Mouse (Mus musculus) ovary, postnatal 36 days (tissue): ENCODE results near the gene Clip3.

ENCODE experiments used
- DNase-seq: peaks from one replicate; pipeline ENCODE4 v3.0.0; 2022; ENCODE audit warnings: low spot score, mixed read lengths

The Clip3 gene

DNA sequence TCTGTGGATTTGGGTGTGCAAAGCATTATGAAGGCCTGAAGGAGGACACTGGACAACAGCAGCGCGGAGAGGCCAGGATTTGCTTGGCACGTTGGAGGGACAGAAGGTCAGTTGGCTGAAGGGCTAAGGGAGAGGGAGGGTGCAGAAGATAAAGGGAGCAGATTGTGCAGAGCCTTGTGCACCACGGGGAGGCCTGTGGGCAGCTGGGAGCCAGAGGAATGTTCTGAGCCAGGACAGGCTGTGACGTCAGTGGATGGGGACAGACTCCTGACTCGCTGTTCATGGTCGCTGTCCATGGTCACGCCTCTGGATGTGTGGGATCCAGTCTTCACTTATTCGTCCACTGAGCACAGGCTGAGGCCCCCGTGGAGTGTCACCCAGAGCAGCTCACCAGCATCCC lies 3.6 kb downstream of the Clip3 start:
- peak; percentile 55 for DNase-seq

DNA sequence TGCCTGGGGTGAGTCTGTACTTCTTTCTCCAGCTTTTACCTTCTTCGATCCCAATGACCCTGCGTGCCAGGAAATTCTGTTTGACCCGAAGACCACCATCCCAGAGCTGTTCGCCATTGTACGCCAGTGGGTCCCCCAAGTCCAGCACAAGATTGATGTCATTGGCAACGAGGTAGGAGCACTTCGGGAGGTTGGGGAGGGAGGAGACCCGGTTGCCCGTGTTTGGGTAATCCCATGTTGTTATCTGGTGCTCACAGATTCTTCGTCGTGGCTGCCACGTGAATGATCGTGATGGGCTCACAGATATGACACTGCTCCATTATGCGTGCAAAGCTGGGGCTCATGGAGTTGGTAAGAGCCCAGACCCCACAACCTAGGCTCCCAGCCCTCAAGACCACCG lies 5.3 kb downstream of the Clip3 start:
- DNase-seq: no peak

DNA sequence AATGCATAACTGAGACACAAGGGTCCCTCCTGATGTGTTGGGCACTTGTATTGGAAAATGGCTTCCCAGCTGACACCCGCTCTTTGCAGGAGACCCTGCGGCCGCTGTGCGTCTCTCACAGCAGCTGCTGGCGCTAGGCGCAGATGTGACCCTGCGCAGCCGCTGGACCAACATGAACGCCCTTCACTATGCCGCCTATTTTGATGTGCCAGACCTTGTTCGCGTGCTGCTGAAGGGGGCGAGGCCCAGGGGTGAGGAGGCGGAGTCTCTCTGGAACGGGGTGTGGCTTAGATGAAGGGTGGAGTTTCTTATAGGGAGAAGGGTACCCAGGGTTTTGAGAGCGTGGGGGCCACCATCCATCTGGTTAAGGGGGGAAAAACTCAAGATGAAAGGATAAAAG lies 5.7 kb downstream of the Clip3 start:
- no peak for DNase-seq

DNA sequence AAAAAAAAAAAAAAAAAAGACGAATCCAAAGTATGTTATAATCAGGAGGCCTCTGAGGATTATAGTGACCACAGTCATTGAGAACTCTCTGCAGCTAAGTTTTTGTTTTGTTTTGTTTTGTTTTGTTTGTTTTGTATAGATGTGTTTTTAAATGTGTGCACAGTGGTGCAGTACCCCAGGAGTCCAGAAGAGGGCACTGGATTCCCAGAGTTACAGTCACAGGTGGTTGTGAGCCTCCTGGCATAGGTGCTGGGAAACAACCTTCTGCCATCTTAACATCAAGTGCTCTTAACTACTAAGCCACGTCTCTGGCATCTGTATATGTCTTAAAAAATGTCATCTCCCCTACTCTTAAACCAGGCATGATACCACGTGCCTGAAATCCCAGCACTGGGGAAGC lies 9.4 kb downstream of the Clip3 start:
- no peak for DNase-seq

DNA sequence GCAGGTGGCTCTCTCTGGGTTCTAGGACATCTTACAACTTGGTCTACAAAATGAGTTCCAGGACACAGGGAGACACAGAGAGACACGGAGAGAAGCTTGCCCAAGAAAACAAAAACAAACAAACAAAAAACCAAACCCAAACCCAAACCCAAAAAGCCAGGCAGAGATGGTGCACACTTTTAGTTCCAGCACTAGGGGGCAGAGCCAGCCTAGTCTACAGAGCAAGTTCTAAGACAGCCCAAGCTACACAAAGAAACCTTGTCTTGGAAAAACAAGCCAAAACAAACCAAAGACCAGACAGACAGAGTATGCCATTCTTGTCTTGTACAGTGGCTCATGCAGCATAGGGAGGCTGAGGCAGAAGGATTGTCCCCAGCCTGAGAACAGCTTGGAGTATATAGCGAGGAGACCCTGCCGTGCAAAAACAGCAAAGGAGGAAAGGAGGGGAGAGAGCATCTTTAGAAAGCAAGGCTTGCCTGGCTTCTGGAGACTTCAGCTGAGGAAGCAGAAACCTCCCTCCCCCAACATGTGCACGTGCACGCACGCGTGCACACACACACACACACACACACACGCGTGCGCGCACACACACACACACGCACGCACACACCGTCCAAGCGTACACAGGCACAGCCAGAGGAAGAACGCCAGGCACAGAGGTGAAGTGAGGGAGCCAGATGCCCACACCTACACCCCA lies 14.7 kb downstream of the Clip3 start:
- DNase-seq: no peak

DNA sequence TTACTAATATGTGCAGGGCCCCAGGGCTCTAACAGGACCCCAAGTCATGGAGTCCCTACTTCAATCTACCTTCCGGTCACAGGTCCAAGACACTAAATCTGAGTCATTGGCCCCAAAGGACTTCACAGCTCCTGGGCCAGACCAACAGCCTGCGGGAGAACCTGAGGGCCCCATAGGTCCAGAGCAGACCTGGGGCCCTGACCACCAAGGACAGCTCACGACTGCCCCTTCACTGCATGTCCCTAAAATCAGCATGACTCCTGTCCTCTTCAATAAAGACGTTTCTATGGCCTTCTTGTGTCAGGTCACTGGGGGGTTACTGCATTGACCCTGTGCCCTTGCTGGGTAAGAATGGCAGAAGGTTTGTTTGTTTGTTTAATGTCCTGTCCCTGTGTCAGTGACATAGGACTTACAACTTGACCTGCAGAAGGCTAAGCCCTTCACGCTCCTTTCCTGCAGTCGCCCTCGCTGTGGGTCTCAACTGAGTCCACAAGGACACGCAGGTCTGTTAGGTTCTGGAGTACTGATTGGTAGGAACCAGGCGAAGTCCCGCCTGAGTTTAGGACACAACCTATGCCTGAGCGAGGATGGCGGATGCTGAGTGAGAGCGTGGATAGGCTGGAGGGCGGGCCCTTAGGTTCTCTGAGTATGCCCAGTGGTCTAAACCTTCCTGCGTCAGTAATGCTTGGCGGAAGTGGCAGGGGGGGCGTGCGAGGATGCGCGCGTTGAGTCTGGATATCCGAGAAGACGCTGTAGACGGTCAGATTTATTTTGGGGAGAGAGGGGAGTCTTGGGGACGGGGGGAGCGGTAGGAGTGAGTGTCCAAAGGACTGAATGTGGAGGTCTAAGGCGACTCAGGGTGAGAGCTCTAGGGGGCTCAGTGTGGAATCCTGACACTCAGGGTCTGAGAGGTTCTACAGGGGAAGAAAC lies 16.8 kb downstream of the Clip3 start, which contains the start of gene Alkbh6:
Gene Alkbh6, plus strand, starts transcription at position 642 of the 930 bp plus-strand sequence.
- DNase-seq: peak; percentile 87

DNA sequence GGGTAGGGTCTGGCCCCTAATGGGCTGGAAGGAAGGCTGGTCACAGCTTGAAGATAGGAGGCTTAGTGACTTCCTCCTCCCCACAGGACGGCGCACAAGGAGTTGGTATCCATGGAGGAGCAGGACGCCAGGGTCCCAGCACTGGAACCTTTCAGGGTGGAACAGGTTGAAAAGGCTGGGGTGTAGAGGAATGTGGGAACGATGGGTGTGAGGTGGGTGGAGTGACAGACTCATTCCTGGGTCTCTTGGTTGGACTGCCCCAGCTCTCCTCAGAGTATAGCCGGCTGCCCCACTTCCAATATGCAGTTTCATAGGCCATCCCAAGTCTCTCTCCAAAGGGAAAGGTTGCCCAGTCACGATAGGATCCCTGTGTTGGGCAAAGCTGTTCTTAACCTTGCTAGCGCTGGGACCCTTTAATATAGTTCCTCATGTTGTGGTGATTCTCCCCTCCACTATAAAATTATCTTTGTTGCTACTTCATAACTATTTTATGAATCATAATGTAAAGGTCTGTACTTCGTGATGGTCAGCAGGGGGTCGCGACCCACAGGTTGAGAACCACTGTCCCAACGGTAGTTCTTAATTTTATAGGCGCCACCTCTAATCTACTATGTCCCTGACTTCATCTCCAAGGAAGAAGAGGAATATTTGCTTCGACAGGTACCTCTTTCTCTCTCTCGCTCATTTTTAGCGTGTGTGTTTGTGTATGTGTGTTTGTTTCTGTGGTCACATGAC lies 18.0 kb downstream of the Clip3 start:
- DNase-seq: no peak

DNA sequence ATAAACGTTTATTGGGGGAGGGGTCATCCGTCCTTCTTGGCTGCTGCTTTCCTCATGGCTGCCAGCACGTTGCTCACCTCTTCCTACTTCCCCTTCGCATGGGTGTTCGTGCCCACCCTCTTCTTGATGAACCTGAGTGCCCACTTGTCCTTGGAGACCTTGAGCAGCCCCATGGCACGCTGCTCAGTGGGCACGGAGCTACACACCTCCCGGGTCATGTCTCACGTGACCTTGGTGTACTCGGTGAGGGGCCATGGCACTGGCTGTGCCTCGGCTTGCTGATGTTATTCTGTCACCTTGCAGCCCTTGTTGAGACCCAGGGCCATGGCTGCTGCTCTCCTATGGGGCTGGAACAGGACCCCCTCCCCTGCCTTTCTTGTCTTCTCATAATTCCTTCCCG lies 18.6 kb downstream of the Clip3 start:
- DNase-seq: no peak

DNA sequence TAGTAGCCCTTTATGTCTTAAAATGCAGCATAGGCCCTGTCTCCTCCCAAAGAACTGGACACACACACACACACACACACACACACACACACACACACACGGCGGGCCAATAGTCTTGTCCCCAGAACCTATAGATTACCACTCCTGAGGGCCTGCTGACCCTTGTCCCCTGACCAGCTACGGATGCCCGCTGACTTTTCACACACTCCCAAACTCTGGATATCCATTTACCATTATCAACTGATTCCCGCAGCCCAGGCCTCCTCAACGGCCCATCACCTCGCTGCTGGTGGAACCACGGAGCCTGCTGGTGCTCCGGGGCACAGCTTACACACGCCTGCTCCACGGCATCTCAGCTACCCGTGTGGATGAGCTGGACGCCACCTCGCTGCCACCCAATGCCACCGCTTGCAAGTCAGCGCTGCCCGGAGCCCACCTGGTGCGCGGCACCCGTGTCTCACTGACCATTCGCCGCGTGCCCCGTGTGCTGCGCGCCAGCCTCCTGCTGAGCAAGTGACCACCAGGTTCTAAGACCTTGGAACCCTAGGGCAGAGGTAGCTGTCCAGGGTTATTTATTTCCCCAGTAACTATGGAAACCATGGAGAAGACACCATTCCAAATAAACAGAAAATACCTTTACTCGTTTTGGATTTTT lies 22.3 kb downstream of the Clip3 start:
- no peak for DNase-seq

DNA sequence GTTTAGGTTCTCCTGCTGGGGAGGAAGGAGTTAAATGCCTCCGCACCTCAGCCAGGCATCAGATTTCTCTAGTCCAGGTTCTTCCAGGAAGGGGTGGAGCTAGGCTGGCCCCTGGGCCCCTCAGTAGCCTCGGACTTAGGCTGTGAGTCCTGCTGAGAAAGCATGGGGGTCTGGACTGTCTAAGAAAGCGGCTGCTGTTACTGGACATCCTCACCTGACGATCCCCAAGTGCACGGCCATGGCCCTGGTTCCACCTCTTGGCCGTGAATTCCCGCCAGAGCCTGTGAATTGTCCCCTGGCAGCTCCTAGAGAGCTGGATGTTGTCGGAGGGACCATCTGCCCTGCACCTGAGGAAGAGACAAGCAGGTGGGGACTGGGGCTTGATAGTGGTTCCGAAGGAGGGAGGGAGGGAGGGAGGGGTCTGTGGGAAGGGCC lies 23.2 kb downstream of the Clip3 start, which contains the start of gene Syne4:
Gene Syne4, plus strand, starts transcription at position 87 of the 435 bp plus-strand sequence.
- no peak for DNase-seq

DNA sequence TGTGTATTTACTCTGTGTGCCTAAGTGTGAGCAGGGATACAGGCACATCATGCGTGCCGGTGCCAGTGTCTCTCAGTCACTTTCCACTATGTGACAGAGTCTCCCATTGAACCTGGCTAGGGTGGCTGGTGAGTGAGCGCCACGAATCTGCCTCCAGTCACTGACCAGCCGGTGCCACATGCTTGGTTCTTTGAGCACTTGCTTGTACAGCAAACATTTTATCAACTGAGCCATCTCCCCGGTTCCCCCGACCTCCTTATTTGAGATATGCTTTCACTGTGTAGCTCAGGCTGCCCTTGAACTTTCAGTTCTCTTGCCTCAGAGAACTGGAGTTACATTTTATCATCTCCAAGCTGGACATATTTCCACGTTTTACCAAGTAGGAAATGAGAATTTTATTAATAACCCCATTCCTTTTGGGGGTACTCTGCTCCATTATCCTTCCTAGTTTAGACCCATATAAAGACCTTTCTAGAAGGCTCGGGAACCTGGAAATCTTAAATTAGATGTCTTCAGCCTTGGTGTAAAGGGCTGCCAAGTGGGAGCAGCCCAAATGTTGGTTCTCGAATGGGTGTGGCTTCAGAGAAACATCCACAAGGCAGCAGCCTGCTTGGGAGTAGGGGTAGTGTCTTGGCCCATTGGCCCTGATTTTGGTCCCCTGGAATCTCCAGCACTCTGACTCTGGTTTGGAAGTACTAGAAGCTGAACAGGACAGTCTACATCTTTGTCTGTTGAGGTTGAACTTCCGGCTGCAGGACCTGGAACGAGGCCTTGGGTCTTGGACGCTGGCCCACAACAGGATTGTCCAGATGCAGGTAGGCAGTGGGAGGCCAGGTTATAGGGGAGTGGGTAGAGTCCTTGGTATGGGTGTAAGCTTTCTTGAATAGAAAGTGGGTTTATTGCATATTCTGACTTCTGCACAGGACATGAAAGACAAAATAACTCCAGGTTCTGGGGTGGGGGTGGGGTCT lies 24.3 kb downstream of the Clip3 start:
- DNase-seq: no peak

DNA sequence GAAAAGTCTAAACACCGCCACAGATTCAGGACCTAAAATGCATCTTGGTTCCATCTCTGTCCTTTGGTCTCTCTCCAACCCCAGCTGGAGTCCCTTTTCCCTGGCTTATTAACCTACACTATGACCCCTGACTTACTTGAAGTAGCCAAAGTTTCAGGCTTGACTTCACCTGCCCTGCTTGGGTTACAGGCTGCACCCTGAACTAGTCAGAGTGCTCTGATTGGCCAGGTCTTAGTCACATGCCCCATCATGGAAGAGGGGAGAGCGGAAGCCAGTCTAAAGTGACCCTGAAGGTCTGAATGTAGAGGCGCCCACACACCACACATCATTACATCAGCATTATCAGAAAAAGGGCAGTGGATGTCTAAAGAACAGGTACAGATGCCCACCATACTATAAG lies 26.6 kb downstream of the Clip3 start:
- DNase-seq: no peak

DNA sequence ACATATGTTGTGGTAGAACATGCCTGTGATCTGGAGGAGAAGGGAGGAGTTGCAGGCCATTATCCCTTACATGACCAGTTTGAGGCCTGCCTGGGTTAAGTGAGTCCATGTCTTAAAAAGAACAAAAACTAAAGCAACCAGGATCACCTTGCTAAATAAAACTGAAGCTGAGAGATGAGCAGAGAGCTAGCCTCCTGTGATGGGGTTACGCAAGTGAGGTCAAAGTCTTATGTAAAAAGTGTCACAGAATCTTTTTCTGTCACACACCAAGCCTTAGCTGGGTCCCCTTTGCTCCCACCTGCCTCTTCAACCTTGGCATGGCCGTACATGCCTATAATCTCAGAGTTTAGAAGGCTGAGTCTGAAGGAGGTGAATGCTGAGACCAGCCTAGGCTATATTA lies 29.4 kb downstream of the Clip3 start:
- no peak for DNase-seq

DNA sequence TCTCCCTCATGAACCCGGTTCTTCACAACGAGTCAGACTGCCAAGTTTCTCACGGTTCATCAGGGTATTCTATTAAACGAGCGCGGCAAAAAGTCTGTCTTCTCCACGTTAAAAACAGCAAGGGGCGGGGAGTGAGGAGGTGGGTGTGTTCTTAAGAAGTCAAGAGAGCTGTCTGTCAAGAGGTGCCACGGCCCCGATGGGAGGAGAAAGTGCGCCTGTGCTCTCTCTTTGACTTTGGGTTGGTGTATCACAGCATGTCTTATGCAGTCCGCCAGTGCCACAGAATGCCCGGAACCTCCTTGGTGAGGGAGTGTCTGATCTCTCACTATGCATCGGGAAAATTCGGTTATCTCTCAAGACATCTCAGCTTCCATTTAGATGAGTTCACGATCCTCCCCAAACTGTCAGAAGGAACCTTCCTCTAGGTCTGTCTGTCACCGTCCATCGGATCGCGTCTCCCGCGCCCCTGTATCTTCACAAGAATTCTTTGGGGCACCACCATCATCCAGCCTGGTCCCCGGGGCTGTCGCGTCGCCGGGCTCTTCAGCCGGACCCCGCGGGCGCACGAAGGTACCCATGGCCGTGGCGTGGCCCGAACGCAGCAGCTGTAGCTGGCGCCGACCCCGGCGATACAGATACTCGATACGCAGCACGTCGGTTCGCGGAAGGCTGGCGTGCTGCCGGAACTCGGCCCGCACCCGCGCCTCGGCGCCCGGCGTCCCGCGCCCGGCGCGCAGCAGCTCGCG lies 30.2 kb downstream of the Clip3 start, which contains the start of gene E130208F15Rik:
Gene E130208F15Rik, plus strand, starts transcription at position 202 of the 746 bp plus-strand sequence.
- peak; percentile 55 for DNase-seq

DNA sequence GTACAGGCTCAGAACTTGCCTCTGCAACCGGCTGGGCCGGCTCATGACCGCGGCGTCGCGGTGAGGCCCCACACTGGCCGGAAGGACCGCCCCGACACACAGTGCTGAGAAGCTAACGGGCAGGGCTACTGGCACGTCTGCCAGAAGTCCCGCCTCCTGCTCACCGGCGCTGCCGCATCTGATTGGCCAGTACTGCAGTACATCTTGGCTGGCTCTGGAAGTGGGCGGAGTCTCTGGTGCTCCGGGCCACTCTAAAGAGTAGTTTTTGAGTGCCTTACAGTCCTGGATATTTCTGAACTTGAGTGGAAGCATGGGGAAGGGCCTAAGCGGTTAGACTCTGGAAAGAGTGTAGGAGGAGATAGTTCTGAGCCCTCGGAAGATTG lies 30.7 kb downstream of the Clip3 start:
- peak; percentile 97 for DNase-seq

DNA sequence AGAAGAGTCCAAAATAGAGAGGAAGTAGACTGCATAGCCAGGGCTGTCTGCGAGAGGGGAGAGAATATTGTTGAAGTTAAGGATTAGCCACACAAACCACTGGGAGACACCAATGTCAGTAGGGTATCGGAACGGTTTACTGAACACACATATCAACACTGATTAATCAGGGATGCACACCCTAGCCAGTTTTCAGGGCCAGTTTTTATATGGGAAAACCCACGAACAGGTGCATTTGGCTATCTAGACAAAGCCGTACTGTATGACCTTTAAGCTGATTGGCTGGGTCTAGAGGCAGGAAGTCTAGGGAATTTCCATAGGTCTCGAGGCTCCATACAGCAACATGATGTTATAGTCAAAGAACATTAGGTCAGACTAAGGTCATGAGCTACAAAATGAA lies 31.3 kb downstream of the Clip3 start:
- no peak for DNase-seq

DNA sequence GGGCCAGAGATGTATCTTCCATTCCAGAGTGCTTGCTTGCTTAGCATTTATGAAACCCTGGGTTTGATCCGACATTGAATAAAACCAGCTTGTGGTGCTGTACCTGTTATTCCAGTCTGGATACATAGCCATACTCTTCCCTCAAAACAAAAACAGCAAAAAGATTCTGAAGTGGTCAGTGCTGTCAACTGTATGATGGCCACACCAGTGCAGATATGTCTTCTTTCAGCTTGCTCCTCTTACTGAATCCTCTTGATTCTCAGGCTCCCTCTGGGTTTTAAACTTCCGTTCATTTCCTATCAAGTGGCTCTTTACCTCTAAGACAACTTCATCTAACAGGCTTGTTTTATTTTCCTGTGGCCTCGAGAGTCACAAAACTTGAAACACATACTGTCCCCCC lies 32.3 kb downstream of the Clip3 start, which contains the start of gene Sdhaf1:
Gene Sdhaf1, minus strand, starts transcription at position 101 of the 400 bp plus-strand sequence.
- DNase-seq: no peak

DNA sequence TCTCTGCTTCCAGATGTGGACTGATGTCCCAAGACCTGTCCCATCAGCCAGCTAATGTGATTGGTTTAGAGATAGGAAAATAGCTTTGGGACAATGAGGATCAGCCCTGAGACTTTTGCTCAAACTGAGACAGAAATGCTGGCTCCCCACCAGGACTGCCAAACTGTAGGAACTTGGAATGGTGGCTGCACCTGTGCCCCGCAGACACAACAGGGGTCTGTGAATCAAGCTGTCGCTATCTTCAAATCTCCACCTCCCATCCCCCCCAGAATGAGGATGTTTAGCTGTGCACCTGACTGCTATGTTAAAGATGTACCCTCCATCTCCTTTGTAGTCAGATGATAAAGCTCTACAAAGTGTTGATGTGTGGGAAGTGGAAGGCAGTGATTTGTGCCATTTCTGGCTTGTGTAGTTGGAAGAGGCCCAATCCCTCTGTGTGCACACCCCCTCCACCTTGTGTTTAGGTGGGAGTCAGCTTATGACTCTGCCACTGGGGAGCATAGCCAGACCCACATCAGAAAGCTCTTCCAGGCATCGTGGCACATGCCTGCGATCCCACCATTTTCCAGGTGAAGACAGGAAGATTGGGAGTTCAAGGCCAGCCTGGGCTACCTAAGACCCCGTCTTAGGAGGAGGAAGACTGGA lies 32.9 kb downstream of the Clip3 start:
- DNase-seq: no peak

DNA sequence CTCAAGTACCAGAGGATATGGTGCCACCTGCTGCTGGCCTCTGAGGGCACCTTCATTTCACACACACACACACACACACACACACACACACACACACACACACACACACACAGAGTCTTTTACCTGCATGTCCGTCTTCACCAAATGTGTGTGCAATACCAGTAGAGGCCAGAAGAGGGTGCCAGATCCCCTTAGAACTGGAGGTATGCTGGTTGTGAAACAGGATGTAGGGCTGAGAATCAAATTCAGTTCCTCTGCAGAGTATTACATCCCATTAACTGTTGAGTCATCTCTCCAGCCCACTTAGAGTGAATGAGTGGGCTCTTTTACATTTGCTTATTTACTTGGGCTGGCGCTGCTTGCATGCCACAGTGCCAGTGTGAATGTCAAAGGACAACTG lies 33.8 kb downstream of the Clip3 start:
- DNase-seq: no peak
